Mouse (Mus musculus) limb, embryonic 15.5 days (tissue): ENCODE results near the gene Flnb. TPM values are rescaled to one million over a fixed set of nuclear protein-coding genes. Genes with fewer than 3 reads are reported as not detected.

Experiments used
- ATAC-seq: fragments of 200-750 bp; cut with Nextera tagmentation; 2 replicates; pipeline ENCODE4 v1.8.0; 2017; ENCODE audit warnings: low read depth, moderate TSS enrichment; ENCODE audit not compliant: insufficient number of reproducible peaks, low FRiP score, low TSS enrichment
- H3K27ac ChIP-seq: fragments of 300-500 bp; sonication (generic); 2 replicates; pipeline ENCODE4 v1.5.1; 2015; ENCODE audit warnings: moderate library complexity, mild to moderate bottlenecking, inconsistent platforms
- H3K27me3 ChIP-seq: fragments of 300-500 bp; sonication (generic); 2 replicates; pipeline ENCODE4 v1.6.1; 2015; ENCODE audit warnings: inconsistent platforms
- H3K36me3 ChIP-seq: fragments of 300-500 bp; sonication (generic); 2 replicates; pipeline ENCODE4 v1.6.1; 2015; ENCODE audit warnings: inconsistent platforms
- H3K4me1 ChIP-seq: fragments of 300-500 bp; sonication (generic); 2 replicates; pipeline ENCODE4 v1.6.1; 2015; ENCODE audit warnings: inconsistent platforms
- H3K4me2 ChIP-seq: fragments of 300-500 bp; sonication (generic); 2 replicates; pipeline ENCODE4 v1.6.1; 2015; ENCODE audit warnings: mild to moderate bottlenecking, inconsistent platforms
- H3K4me3 ChIP-seq: fragments of 300-500 bp; sonication (generic); 2 replicates; pipeline ENCODE4 v1.5.1; 2015; ENCODE audit warnings: mild to moderate bottlenecking, inconsistent platforms
- H3K9ac ChIP-seq: fragments of 300-500 bp; sonication (generic); 2 replicates; pipeline ENCODE4 v1.6.1; 2015; ENCODE audit warnings: inconsistent platforms
- H3K9me3 ChIP-seq: fragments of 300-500 bp; sonication (generic); 2 replicates; pipeline ENCODE4 v1.6.1; 2016; ENCODE audit warnings: inconsistent platforms
- WGBS: fragments of 180-500 bp; shearing (Covaris S2); methylation state at CpG from one replicate; pipeline ENCODE4 v1.1.7; 2015; 5-methylcytosine and 5-hydroxymethylcytosine counted together
- polyA plus RNA-seq: library from polyadenylated mRNA; unstranded; fragments of >200 nt; fragmentation: Nextera tagmentation; extraction: Ambion mirVana; gene quantifications from 2 replicates; pipeline ENCODE4 v1.2.1, GENCODE M21; 2015

Flnb gene
- polyA plus RNA-seq, 1 experiment from 2014 or later = 33.0 TPM

GRCm38 (mm10) chr14:7938809-7939784, 121.3 kb downstream of the Flnb start:
- ATAC-seq = peak; percentile 21; the same call in 1 of the 2 replicates
- Histone ChIP-seq H3K36me3 (peaks cover 55% of the 10 kb centered on the region), H3K4me2 (no peak overlapping the region), H3K9me3 (no peaks in the 10 kb centered on the region), H3K27me3 (no peaks in the 10 kb centered on the region), H3K27ac (peak overlapping the region; percentile 63), H3K4me3 (no peak overlapping the region), H3K4me1 (peaks cover 58% of the 10 kb centered on the region), H3K9ac (no peak overlapping the region)
- 39% methylated on average over 19 of the region's 19 CpGs for WGBS

GRCm38 (mm10) chr14:7941413-7941812, 123.7 kb downstream of the Flnb start:
- H3K27ac ChIP-seq = no peak overlapping the region
- H3K9ac ChIP-seq = no peak overlapping the region
- H3K27me3 ChIP-seq = no peaks in the 10 kb centered on the region
- peaks cover 58% of the 10 kb centered on the region for H3K36me3 ChIP-seq
- ATAC-seq = no peak
- H3K9me3 ChIP-seq = no peaks in the 10 kb centered on the region
- H3K4me1 ChIP-seq = peaks cover 59% of the 10 kb centered on the region
- 71% methylated on average over 5 of the region's 5 CpGs for WGBS
- H3K4me2 ChIP-seq = no peak overlapping the region
- H3K4me3 ChIP-seq = no peak overlapping the region

- peaks cover 44% of the 10 kb centered on the region for H3K4me1 ChIP-seq
- peaks cover 65% of the 10 kb centered on the region for H3K36me3 ChIP-seq
- no peak overlapping the region for H3K9ac ChIP-seq
- 47% methylated on average over 7 of the region's 7 CpGs for WGBS
- no peak overlapping the region for H3K4me3 ChIP-seq
- ATAC-seq = peak; percentile 41; the same call in 1 of the 2 replicates
- no peaks in the 10 kb centered on the region for H3K27me3 ChIP-seq
- no peak overlapping the region for H3K4me2 ChIP-seq
- H3K9me3 ChIP-seq = no peaks in the 10 kb centered on the region
- peak overlapping the region; percentile 67 for H3K27ac ChIP-seq
These were observed 125.5 kb downstream of the Flnb start for GRCm38 (mm10) chr14:7943101-7943800.

- H3K4me3 ChIP-seq = no peak overlapping the region
- no peak overlapping the region for H3K4me2 ChIP-seq
- H3K36me3 ChIP-seq = peaks cover 68% of the 10 kb centered on the region
- H3K9me3 ChIP-seq = no peaks in the 10 kb centered on the region
- ATAC-seq = 0 out of 2 replicates have a peak, but pooled peaks have one; percentile 5
- no peak overlapping the region for H3K9ac ChIP-seq
- no peaks in the 10 kb centered on the region for H3K27me3 ChIP-seq
- peak overlapping the region; percentile 67 for H3K27ac ChIP-seq
- H3K4me1 ChIP-seq = peaks cover 39% of the 10 kb centered on the region
- WGBS = 55% methylated on average over 3 of the region's 3 CpGs
These were observed 126.0 kb downstream of the Flnb start for GRCm38 (mm10) chr14:7943801-7944135.

- Histone ChIP-seq H3K9me3 (no peaks in the 10 kb centered on the region), H3K4me2 (no peak overlapping the region), H3K4me1 (peaks cover 34% of the 10 kb centered on the region), H3K9ac (no peak overlapping the region), H3K36me3 (peaks cover 73% of the 10 kb centered on the region), H3K4me3 (no peak overlapping the region), H3K27ac (no peak overlapping the region), H3K27me3 (no peaks in the 10 kb centered on the region)
- no peak for ATAC-seq
- 50% methylated on average over 8 of the region's 8 CpGs for WGBS
These were observed 126.7 kb downstream of the Flnb start for GRCm38 (mm10) chr14:7944349-7945039.

- Histone ChIP-seq H3K4me1 (peaks cover 31% of the 10 kb centered on the region), H3K9me3 (no peaks in the 10 kb centered on the region), H3K9ac (no peak overlapping the region), H3K27ac (no peak overlapping the region), H3K27me3 (no peaks in the 10 kb centered on the region), H3K4me2 (no peak overlapping the region), H3K4me3 (no peak overlapping the region), H3K36me3 (peaks cover 73% of the 10 kb centered on the region)
- ATAC-seq = no peak
- 84% methylated on average over 5 of the region's 5 CpGs for WGBS
These were observed 127.5 kb downstream of the Flnb start for GRCm38 (mm10) chr14:7945261-7945660.

- peaks cover 49% of the 10 kb centered on the region for H3K36me3 ChIP-seq
- H3K4me3 ChIP-seq = no peak overlapping the region
- no peak for ATAC-seq
- 77% methylated on average over 9 of the region's 9 CpGs for WGBS
- H3K4me1 ChIP-seq = peaks cover 23% of the 10 kb centered on the region
- no peak overlapping the region for H3K4me2 ChIP-seq
- H3K9me3 ChIP-seq = no peaks in the 10 kb centered on the region
- H3K27me3 ChIP-seq = no peaks in the 10 kb centered on the region
- no peak overlapping the region for H3K9ac ChIP-seq
- H3K27ac ChIP-seq = no peak overlapping the region
These were observed 133.5 kb downstream of the Flnb start for GRCm38 (mm10) chr14:7951234-7951633.

- no peak overlapping the region for H3K4me2 ChIP-seq
- no peak for ATAC-seq
- H3K36me3 ChIP-seq = peaks cover 42% of the 10 kb centered on the region
- peaks cover 23% of the 10 kb centered on the region for H3K4me1 ChIP-seq
- no peaks in the 10 kb centered on the region for H3K27me3 ChIP-seq
- no peaks in the 10 kb centered on the region for H3K9me3 ChIP-seq
- no peak overlapping the region for H3K4me3 ChIP-seq
- H3K27ac ChIP-seq = peak overlapping the region; percentile 71; the same call in 1 of the 2 replicates
- 23% methylated on average over 12 of the region's 12 CpGs for WGBS
- no peak overlapping the region for H3K9ac ChIP-seq
These were observed 135.0 kb downstream of the Flnb start for GRCm38 (mm10) chr14:7952610-7953254.

- Histone ChIP-seq H3K9ac (no peak overlapping the region), H3K27ac (peak overlapping the region; percentile 71)
These were observed 136.3 kb downstream of the Flnb start for GRCm38 (mm10) chr14:7954071-7954471.

GRCm38 (mm10) chr14:7956427-7956826, 138.7 kb downstream of the Flnb start:
- 67% methylated on average over 10 of the region's 10 CpGs for WGBS
- peaks cover 24% of the 10 kb centered on the region for H3K4me1 ChIP-seq
- H3K36me3 ChIP-seq = peaks cover 7% of the 10 kb centered on the region; the same call in 1 of the 2 replicates
- ATAC-seq = no peak
- no peak overlapping the region for H3K27ac ChIP-seq
- H3K9ac ChIP-seq = no peak overlapping the region
- no peaks in the 10 kb centered on the region for H3K27me3 ChIP-seq
- H3K9me3 ChIP-seq = no peaks in the 10 kb centered on the region
- no peak overlapping the region for H3K4me2 ChIP-seq
- no peak overlapping the region for H3K4me3 ChIP-seq

More at GRCm38 (mm10) chr14:7954071-7954471, 136.3 kb downstream of the Flnb start:
- Histone ChIP-seq H3K36me3 (peaks cover 30% of the 10 kb centered on the region), H3K4me2 (no peak overlapping the region), H3K4me3 (no peak overlapping the region), H3K4me1 (peaks cover 23% of the 10 kb centered on the region), H3K9me3 (no peaks in the 10 kb centered on the region), H3K27me3 (no peaks in the 10 kb centered on the region)
- peak; percentile 42; the same call in 1 of the 2 replicates for ATAC-seq
- WGBS = 34% methylated on average over 6 of the region's 6 CpGs

- no peak for ATAC-seq
- H3K9ac ChIP-seq = no peak within 1 kb of the TSS
- no peak within 1 kb of the TSS for H3K4me3 ChIP-seq
- H3K36me3 ChIP-seq = 0 out of 2 replicates have a peak, but pooled peaks cover 1% of the 10 kb centered on the region
- WGBS = 63% methylated on average over 9 of the region's 9 CpGs
- peaks cover 25% of the 10 kb centered on the region for H3K4me1 ChIP-seq
- H3K4me2 ChIP-seq = no peak within 1 kb of the TSS
- H3K27ac ChIP-seq = no peak within 1 kb of the TSS
- H3K9me3 ChIP-seq = no peaks in the 10 kb centered on the region
- no peaks in the 10 kb centered on the region for H3K27me3 ChIP-seq
These were observed 139.3 kb downstream of the Flnb start, which contains the start of gene Gm45521 for GRCm38 (mm10) chr14:7957049-7957448. Gm45521 (plus strand) TSS chr14:7957288.
